Mouse (Mus musculus): Measurements from ENCODE around the gene Cars2.
A peak's percentile ranks its signal among the peaks of the same experiment; 100 is the strongest.
"Not testable (repeated sequence)": the region's sequence is repeated elsewhere in the genome, so short reads cannot be mapped to it uniquely, and the experiment has no call there.

Gene Cars2

DNA sequence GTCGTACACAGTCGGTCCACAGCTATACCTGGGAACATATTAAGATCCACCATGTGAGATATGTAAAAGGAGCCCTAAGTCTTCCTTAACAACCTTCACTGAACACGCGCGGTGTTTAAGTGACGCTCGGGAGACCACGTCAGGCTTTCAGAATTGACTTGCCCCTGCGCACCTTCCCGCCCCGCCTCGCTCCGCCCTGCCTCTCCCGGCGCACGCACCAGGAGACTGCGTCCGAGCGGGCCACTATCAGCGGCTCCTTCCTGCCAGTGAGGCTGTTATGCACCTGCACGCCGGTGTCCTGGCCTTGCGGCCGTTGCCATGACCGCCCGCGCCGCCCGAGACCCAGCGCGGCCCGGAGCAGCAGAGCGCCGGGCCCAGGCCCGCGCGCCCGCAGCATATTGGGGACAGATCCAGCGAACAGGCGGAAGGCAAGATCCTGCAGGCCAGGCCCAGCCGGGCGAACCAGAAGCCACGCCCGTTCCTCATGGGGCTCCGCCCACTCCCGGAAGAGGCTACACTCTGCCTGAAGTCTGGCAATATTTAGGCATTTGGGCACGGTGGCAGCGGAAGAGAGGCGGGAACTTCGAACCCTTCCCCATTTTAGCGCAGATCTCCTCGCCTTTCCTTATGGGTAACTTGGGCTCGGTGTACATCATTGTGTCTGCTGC lies at the start of gene Cars2:
Gene Cars2, minus strand, starts transcription at position 503 of the 668 bp plus-strand sequence.
- peak; percentile 94 for DNase-seq

DNA sequence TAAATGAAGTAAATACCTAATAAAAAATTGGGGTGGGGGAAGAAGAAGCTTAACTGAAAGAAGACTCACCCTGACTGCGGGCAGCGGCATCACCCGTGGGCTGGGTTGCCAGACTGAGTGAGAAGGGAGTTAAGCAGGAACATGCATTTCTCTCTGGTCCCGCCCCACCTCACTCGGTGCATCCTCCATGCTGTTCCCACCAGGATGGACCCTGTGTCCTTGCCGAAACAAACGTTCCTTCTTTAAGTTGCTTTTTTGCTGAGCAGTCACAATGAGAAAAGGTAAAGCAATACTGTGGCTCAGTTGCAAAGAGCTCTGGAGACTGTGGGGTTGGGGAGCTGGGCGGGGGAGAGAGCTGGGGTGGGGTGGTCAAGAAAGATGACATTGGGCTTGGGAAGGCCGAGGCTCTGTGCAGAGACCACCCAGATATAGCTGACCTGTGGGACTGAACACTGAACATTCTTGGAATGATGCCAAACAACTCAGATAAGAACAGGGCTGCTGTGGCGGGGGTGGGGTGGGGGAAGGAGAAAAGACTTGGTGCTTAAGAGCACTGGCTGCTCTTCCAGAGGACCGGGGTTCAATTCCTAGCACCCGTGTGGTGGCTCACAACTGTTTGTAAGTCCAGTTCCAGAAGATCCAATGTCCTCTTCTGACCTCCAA lies 42.8 kb upstream of the Cars2 start:
- no peak for DNase-seq

DNA sequence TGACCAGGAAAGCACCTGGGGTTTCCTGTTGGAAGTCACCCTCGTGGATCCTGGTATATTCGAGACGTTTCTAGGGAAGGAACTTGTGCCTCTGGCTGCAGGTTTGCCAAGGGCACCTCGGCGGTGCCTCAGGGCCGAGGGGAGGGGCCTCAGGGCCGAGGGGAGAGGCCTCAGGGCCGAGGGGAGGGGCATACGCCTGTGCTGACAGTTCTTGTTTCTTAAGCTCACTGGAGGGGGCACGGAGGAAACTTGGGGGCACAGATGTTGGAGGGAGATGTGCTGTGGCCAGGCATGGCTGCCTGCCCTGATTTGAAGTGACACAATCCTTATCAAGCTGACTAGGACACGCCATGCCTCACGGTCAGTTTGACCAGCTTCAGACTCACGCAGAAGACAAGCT lies 41.7 kb upstream of the Cars2 start:
- DNase-seq = peak in 1 of 2 experiments; percentile 9

DNA sequence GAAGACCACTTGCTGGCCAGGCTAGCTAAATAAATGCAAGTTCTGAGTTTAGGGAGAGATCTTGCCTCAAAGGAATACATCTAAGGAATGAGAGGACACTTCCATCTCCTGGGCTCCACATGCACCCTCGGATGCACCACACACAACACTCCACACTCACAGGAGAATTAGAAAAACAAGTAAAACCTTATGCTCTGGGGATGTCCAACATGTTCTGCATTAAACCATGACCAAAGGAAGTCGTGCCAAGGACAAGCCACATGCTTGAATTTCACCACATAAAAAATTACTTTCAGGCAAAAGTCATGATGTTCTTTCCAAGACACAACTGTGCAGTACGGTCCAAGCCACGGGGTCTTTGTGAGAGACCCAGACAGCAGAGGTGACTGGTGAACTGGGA lies 41.3 kb upstream of the Cars2 start:
- no peak for DNase-seq

DNA sequence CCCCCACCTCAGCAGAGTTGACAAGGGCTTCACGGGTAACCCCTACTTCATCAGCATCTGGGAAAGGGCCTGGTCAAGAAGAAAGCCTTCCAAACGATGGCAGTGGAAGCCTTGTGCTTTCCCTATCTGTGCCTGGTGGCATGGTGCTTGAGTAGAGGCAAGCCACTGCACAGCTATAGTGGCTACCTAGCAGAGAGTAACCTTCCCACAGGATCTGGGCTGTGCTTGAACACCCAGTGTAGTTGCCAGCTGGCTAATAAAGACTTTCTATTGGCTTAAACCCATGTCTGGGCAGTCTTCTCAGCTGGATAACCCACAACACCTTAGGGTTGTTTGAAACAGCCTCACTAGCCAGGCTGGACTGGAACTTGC lies 35.8 kb upstream of the Cars2 start:
- no peak for DNase-seq

DNA sequence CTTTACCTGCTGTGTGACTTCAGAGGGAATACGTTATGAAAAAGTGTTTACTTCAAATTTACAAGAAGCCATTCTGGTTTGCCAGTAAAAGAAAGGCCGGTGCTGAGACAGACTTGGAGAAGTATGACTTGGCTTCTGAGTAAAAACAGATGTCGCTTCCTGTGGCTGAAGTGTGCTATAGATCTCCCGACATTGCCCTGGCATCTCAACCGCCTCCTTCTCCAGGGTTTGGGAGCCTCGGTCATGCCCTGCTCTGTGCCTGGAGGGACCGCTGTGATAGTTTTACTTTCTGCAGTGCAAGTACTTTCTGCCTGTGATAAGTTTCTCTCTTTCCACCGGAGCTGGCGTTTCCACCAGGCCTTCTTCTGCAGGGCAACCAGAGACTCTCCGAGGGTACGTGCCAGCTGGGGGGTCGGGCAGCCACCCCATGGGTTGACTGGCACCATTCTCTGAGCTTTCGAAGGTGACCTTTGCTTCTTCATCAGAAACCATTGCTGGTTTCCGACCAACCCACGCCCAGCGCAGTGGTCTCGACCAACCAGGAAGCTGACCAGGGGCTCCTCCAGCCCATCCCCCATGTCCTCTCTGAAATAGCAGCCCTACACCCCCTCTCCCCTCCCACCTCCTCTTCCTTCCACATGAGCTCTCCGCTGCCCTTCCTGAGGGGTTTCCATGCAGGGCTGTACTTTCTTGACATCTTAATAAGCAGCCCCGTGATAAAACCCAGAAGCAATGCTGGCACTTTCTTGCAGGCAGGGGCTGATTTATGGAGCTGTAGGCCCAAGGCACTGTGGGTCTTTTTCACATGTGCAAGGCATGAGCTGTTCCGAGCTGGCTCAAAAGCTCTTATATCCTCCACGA lies 35.2 kb upstream of the Cars2 start:
- no peak for DNase-seq

DNA sequence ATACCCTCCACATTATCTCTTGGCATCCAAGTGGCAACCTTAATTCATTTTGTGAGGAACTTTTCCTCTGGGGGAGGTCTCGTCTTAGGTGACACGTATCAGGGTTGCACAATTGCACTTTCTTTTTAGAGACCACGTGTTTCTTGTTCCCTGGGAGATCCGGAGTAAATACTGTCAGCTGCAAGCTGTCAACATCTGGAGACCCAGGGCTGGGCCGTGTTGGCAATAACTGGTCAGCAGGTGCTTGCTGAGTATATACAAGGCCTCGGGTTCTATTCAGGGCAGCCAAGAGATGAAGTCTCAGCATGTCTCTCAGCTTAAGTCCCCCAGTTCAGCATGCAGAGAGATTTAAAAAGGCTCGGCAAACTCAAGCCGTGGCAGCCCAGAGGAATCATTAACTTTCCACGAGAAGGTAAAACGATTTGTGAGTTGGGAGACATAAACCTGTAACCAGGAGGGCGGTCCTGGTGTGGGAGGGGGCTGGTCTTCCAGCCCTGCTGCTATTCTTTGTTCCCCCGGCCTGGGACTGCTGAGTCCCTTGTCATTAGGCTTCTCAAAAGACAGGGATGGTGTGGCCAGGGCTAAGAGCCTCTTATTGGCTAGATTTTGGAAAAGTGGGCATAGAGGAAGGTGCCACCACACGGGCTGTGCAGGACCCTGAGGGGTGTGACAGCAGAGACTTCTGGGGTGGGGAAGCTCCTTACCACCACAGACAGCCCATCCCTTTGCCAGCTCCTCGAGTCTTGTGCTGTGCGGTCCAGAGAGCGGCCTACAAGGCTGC lies 25.2 kb upstream of the Cars2 start:
- no peak for DNase-seq

DNA sequence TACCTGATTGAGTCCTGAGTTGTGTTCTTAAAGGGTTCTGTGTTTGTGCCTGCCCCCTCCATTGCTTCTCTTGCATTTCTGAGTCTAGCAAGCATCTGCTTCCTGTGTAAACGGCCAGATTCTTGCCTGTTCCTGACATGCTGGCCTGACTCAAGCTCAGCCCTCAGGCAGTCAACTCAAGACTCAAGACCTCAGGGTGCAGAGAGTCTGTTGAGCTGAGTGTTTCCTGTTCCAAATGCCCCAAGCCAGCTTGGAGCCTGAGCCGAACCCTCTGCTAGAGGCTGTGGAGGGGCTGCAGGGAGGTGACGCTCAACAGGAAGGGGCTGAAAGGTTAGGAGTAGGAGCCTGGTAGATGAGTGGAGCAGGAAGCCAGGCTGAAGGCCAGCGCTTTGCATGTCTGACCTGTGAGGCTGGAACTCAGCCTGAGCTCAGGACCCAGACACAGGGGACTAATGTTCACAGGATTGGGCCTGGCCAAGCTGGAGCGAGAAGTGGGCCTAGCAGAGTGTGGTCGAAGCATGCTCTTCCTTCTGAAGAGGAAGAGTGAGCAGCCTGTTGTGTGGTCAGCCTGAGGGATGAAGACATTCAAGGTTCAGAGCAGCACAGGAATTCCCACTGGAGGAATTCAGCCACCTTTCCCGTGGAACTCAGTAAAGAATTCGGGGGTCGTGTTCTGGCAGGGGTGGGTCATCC lies 24.5 kb upstream of the Cars2 start:
- no peak for DNase-seq

DNA sequence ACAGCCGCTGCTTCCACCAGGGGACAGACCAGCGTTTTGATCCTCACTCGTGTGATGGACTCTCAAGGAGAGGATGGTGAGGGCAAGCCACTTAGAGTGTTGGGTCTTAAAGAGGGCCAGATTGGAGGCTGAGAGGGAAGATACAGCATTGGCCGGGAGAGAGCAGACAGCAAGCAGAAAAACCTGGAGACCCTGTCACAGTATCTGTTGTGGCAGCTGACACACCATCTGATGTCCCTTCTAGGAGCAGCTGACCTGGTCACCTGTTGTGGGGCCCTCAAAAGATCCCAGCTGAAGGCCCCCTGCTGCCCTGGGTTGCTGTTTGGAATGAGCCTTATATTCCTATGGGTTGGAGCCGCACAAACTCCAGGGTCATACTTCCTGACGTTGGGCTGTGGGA lies 21.8 kb upstream of the Cars2 start:
- DNase-seq = no peak

DNA sequence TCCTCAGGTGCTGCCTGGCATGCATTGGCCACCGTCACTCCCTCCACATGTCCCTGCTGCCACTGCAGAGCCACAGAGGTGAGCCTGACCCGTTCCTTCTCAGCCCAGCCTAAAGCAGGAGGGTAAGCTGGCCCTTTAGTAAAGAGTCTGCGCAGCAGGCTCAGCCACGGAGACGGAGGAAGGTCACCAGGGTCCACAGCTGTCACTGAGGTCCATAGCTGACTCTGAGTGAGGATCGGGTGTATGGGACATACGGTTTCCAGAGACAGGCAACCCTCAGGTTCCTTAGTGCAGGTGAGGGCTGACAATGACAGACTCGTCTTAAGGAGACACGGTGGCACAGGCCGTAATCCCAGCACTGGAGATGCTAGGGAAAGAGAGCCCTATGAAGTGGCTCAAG lies 21.4 kb upstream of the Cars2 start:
- no peak for DNase-seq

DNA sequence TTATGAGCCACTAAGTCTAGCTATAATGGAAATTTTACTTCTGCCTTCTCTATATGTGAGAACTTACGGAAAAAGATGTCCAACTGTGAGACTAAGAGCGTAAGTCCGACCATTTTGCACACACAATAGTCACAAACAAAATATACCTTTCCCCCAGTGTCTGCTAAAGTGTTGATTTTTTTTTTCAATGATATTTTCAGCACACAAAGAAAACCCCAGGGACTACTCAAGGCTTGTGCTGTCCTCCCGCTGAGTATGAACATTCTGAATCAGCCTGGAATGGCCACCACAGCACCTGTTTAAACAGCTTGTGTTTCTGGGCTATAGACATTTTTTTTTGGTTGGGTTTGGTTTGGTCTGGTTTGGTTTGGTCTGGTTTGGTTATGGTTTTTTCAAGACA lies 20.2 kb upstream of the Cars2 start:
- no peak for DNase-seq

DNA sequence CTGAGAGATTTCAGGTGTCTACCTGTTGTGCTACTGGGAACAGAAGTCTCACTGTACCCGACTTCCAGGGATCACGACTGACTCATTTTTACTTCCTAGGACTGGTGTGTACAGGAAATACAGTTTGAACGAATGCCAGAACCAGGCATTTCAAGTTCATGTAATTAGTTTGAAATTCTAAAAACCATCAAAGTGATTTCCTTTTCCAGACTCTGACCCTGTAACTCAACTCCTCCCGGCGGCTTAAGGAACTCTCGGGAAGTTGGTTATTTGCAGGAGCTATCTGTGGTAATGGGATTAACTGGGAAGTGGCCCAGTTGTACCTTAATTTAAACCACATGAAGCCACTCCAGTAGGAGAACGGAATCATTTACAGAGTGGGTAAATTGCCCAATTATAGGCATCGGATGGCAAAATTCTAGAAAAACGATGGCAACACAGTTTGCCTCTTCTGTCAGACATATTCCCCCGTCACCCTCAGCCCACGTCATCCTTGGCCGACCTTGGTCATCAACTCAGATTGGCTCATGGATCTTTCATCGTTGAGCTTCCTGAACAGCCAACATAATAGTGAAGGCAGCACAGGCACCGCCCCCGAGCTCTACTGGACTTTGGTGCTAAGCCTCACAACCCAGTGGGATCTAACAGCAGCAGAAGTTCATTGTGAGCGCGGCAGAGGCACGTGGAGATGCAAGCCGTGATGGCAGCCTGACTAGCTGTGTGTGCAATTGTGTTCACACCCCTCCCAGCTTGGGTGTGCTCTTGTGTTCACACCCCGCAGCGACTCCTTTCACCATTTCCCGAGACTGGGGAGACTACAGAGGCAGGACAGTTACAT lies 18.9 kb upstream of the Cars2 start:
- DNase-seq = no peak

DNA sequence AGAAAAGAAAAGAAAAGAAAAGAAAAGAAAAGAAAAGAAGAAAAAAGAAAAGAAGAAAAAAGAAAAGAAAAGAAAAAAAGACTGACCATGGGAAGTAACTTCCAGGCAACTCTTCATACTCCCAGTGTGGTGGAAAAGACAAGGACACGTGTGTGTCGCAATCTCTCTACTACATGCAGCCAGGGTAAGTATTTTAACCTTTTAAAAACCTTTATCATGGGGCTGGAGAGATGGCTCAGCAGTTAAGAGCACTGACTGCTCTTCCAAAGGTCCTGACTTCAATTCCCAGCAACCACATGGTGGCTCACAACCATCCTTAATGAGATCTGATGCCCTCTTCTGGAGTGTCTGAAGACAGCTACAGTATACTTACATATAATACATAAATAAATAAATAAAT lies 17.6 kb upstream of the Cars2 start:
- DNase-seq = not testable (repeated sequence)

DNA sequence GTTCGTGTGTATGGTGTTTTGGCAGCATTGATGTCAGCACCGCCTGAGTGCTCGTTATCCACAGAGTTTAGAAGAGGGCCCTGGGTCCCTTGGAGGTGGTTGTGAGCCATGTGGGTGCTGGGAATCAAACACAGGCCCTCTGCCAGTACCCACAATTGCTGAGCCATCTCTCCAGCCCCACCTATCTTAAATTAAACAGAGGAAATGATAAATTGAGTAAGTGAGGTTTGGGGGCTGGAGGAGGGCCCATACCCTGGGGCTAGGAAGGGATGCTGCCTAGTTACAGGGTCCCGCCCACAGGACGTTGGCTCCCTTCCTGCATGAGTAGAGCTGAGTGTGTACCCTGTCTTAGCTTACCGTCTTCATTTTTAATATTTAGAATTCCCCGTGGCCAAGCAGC lies 14.1 kb upstream of the Cars2 start:
- no peak for DNase-seq

DNA sequence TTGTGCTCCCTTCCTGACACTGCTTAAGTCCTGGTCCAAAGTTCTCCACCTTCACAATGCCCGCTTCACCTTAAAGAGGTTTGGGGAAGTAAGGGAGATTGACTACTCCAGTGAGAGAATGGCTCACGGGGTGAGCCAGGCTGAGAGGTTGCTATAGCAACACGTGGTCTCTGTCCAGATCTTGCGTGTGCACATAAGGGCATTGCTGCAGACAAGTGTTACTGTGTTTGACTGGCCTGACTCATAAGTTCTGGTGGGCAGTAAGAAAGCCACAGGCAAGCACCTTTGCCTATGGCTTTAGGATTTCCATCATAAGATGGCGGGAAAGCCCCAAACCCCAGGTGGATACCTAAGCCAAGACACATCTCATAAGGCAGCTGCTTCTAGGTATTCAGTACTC lies 13.7 kb upstream of the Cars2 start:
- no peak for DNase-seq

DNA sequence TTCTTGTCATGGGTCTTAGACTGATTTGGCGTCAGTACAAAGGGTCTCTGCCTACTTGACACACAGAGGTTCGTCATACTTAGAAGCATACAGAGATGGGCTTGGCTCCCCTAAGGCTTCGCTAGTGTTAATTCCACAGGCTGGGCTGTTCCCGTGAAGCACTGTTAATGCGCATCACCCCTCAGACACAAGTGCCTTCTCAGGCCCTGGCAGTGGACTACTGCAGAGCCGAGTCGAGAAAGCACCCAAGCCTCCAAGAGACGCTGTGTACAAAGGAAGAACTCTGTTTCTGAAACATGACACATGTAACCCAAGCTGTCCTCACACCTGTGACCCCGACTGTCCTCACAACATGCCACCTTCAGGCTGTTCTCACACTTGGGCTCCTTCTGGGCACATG lies 9.6 kb upstream of the Cars2 start:
- no peak for DNase-seq

DNA sequence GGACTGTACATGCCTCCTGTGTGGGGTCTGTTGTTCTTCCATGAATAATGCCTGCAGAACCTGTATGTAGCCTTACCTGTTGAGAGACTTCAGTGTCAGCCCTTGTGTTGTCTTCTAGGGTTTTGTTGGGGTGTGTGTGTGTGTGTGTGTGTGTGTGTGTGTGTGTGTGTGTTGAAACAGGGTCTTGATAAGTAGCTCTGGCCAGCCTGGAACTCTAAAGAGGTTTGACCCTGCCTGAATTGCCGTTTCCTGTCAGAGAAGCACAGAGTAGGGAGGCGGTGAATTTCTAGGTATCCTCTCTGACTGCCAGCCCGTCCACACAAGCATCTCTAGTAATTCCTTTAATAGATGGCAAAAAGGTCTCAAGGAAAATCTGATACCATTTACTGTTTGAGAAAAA lies 8.9 kb upstream of the Cars2 start:
- DNase-seq = no peak

DNA sequence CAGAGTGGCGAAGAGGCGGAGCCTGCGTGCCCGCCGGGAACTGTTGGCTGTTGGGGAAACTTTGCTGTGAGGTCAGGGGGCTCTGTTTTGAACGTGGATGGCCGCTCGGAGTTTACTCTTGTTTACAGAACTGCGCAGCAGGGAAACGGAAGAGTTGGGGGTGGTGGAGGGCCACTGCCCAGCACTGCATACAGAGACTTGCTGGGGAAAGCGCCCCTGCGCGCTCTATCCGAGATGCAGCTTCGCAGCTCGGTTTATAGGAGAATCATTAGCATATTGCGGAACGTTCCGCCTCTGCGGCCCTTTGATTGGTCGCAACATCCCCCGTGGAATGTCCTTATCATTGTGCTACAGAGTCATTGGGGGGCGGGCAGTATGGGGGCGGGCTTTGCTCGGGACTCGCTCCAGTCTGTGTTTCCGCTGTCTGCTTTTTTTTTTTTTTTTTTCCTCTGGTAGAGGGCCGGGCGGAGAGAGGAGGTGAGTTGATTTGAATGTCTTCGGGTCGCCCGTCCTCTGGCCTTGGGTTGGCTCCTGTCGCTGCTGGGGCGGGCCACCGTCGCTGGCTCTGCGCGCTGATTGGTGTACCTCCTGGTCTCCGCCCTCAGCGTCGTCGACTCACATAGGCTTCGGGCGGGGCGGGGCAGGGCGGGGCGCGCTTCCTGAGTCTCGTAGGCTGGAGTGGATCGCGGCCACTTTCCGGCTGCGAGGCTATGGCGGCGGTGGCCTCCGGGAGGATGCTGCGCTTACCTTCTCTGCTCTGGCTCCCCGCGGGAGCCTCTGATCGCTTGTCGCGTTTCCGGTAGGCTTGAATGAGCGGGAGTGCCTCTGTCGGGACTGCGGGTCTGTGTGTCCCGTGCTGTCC lies 7.4 kb upstream of the Cars2 start:
- DNase-seq = peak; percentile 93 to 95

DNA sequence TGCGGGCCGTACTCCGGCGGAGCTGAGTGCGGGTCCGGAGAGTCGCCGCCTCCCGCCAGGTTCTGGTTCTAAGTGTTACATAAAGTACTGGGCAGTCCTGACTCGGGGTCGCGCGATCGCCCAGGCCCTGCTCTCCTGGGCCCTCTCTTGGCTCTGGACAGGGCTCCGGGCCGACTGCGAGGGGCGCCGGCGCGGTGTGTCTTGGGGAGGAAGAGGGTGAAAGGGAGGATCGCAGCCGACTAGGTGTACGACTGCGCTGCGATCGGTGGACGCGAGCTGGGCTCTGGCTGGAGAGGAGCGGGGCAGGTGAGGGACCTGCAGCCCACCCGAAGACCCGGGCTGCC lies 6.8 kb upstream of the Cars2 start:
- no peak for DNase-seq

DNA sequence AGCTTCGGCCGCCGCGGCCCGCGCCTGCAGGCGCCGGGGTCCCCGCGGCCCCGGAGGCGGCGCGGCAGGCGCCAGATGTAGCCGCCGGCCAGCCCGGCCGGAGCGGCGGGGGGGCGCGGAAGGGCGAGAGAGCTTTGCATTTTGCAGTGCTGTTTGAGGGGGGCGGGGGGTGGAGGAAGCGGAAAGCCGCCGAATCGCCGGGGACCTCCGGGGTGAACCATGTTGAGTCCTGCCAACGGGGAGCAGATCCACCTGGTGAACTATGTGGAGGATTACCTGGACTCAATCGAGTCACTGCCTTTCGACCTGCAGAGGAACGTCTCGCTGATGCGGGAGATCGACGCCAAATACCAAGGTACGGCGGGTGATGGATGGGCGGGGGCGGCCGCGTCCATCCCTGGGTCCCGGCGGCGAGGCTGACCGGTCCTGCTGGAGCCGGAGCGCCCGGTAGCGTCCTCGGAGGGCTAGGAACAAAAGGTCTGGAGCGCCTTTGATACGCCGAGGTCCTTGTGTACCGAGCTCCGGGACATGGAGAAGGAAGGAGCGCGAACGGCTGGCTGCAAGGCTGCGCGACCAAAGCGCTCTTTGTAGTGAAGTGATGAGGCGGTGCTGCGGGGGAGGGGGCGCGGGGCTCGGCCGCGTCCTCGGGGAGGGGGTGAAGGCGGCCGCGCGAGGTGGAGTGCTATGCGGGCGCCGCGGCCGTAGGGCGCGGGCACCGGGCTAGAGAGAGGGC lies 6.3 kb upstream of the Cars2 start:
- peak; percentile 61 to 67 for DNase-seq
